Mouse (Mus musculus): ENCODE results near the gene Unk. TPM values are rescaled to one million over a fixed set of nuclear protein-coding genes. Genes with fewer than 3 reads are reported as not detected.

Unk gene
- polyA plus RNA-seq, 1 experiment = 33.9 TPM

DNA sequence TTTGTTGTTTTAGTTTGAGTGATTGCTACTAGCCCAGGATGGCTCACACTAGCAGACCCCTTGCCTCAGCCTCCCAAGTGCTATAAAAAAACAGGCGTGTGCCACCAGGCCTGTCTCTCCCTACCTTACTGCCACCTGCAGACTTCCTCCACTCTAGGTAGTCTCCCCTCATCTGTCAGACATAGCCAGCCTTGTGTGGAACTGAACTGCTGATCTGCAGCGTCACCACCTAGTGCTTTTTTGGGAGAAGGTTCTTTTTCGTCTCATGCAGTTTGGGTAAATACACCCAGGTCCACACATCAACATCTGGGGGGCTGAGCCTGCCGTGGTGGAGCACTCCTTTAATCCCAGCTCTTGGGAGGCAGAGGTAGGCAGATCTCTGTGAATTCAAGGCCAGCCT, 33.1 kb upstream of the Unk start:
- H3K27ac ChIP-seq (ENCODE audit: insufficient read depth, low read length) = no peak overlapping the region
- no peak overlapping the region for H3K9ac ChIP-seq (ENCODE audit: low read depth, poor library complexity, severe bottlenecking)
- H3K4me1 ChIP-seq (ENCODE audit: control insufficient read depth, insufficient read depth, low read length) = no peaks in the 10 kb centered on the region
- no peaks in the 10 kb centered on the region for H3K27me3 ChIP-seq (ENCODE audit: control insufficient read depth, insufficient read depth, low read length, poor library complexity, severe bottlenecking)
- H3K36me3 ChIP-seq (ENCODE audit: control insufficient read depth, insufficient read depth, low read length, poor library complexity, severe bottlenecking) = no peaks in the 10 kb centered on the region
- TF ChIP-seq CTCF (IDR thresholded peaks at IDR 0.05; ENCODE audit: low read depth, low read length) (no peak), EP300 (IDR thresholded peaks at IDR 0.05; ENCODE audit: insufficient read depth, low read depth, low read length) (no peak), POLR2A (IDR thresholded peaks at IDR 0.05; ENCODE audit: insufficient read depth, low read length) (no peak)
- H3K9me3 ChIP-seq (replicated peaks; ENCODE audit: control insufficient read depth, insufficient read depth, low read length, poor library complexity, severe bottlenecking) = no peaks in the 10 kb centered on the region
- H3K4me3 ChIP-seq (ENCODE audit: low read depth, low read length) = no peak overlapping the region

DNA sequence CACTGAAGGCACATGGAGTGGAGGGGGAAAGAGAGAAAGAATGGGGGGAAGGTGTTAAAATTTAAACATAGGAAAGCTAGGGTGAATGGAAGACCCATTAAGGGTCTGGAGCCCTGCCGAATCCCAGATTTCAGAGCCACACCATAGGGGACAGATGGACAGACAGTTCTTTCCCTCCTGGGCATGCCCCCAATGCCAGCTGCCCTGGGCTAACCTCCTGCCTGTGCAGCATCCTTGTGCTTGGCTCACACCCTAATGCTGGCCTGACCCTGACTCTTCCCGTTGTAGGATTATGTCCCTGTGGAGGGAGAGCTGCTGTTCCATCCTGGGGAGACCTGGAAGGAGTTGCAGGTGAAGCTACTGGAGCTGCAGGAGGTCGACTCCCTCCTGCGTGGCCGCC, 32.5 kb upstream of the Unk start:
- H3K27ac ChIP-seq (ENCODE audit: insufficient read depth, low read length) = no peak overlapping the region
- no peak overlapping the region for H3K9ac ChIP-seq (ENCODE audit: low read depth, poor library complexity, severe bottlenecking)
- H3K4me3 ChIP-seq (ENCODE audit: low read depth, low read length) = no peak overlapping the region
- TF ChIP-seq POLR2A (IDR thresholded peaks at IDR 0.05; ENCODE audit: insufficient read depth, low read length) (no peak), EP300 (IDR thresholded peaks at IDR 0.05; ENCODE audit: insufficient read depth, low read depth, low read length) (no peak), CTCF (IDR thresholded peaks at IDR 0.05; ENCODE audit: low read depth, low read length) (no peak)
- no peaks in the 10 kb centered on the region for H3K4me1 ChIP-seq (ENCODE audit: control insufficient read depth, insufficient read depth, low read length)
- H3K36me3 ChIP-seq (ENCODE audit: control insufficient read depth, insufficient read depth, low read length, poor library complexity, severe bottlenecking) = no peaks in the 10 kb centered on the region
- H3K27me3 ChIP-seq (ENCODE audit: control insufficient read depth, insufficient read depth, low read length, poor library complexity, severe bottlenecking) = no peaks in the 10 kb centered on the region
- H3K9me3 ChIP-seq (replicated peaks; ENCODE audit: control insufficient read depth, insufficient read depth, low read length, poor library complexity, severe bottlenecking) = no peaks in the 10 kb centered on the region

DNA sequence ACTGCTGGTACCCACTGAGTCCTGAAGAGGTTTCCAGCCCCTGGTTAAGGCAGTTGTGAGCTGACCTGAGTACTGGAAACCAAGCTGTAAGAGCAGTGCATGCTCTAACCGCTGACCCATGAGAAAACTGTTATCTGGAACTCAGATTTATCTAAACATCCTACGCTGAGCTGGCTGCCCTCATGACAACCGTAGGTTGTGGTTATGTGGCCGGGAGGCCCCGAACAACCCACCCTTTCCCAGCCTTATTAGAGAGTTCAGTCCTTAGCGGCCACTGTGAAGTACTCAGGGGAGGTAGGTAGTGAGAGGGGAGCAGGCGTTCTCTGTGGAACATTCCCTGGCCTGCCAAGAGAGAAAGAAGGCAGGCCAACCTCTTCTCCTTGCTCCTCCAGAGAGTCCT, 31.1 kb upstream of the Unk start:
- H3K9ac ChIP-seq (ENCODE audit: low read depth, poor library complexity, severe bottlenecking) = no peak overlapping the region
- H3K36me3 ChIP-seq (ENCODE audit: control insufficient read depth, insufficient read depth, low read length, poor library complexity, severe bottlenecking) = no peaks in the 10 kb centered on the region
- no peak for TF ChIP-seq POLR2A (IDR thresholded peaks at IDR 0.05; ENCODE audit: insufficient read depth, low read length)
- TF ChIP-seq CTCF (IDR thresholded peaks at IDR 0.05; ENCODE audit: low read depth, low read length) = no peak
- no peak for TF ChIP-seq EP300 (IDR thresholded peaks at IDR 0.05; ENCODE audit: insufficient read depth, low read depth, low read length)
- no peak overlapping the region for H3K4me3 ChIP-seq (ENCODE audit: low read depth, low read length)
- H3K9me3 ChIP-seq (replicated peaks; ENCODE audit: control insufficient read depth, insufficient read depth, low read length, poor library complexity, severe bottlenecking) = no peaks in the 10 kb centered on the region
- H3K4me1 ChIP-seq (ENCODE audit: control insufficient read depth, insufficient read depth, low read length) = no peaks in the 10 kb centered on the region
- no peak overlapping the region for H3K27ac ChIP-seq (ENCODE audit: insufficient read depth, low read length)
- no peaks in the 10 kb centered on the region for H3K27me3 ChIP-seq (ENCODE audit: control insufficient read depth, insufficient read depth, low read length, poor library complexity, severe bottlenecking)

DNA sequence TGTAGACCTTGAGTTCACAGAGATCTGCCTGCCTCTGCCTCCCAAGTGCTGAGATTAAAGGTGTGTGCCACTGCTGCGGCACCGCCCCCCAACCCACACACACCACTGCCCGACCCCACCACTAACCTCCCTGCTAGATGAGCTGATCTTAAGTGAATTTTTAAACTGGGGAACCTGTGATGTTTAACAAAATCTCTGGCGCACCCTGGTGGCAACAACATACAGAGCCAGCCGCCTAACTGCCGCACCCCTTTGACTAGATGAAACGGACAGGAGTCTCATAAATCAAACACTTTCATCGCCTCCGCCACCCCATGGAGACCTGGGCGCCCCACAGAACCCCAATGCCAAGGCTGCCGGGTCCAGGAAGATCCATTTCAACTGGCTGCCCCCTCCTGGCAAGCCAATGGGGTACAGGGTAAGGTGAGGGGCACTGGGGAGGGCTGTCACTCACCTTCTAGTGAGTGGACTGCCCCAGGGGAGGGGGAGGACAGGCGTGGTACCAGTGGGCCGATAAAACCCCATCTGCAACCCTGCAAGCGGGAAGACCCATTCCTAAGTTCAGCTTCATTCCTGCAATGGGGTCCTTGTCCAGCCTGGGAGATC, 30.5 kb upstream of the Unk start:
- H3K9ac ChIP-seq (ENCODE audit: low read depth, poor library complexity, severe bottlenecking) = no peak overlapping the region
- no peaks in the 10 kb centered on the region for H3K36me3 ChIP-seq (ENCODE audit: control insufficient read depth, insufficient read depth, low read length, poor library complexity, severe bottlenecking)
- peak; percentile 65 for TF ChIP-seq CTCF (IDR thresholded peaks at IDR 0.05; ENCODE audit: low read depth, low read length)
- TF ChIP-seq EP300 (IDR thresholded peaks at IDR 0.05; ENCODE audit: insufficient read depth, low read depth, low read length) = no peak
- H3K27me3 ChIP-seq (ENCODE audit: control insufficient read depth, insufficient read depth, low read length, poor library complexity, severe bottlenecking) = no peaks in the 10 kb centered on the region
- H3K9me3 ChIP-seq (replicated peaks; ENCODE audit: control insufficient read depth, insufficient read depth, low read length, poor library complexity, severe bottlenecking) = no peaks in the 10 kb centered on the region
- H3K4me1 ChIP-seq (ENCODE audit: control insufficient read depth, insufficient read depth, low read length) = no peaks in the 10 kb centered on the region
- no peak overlapping the region for H3K4me3 ChIP-seq (ENCODE audit: low read depth, low read length)
- no peak overlapping the region for H3K27ac ChIP-seq (ENCODE audit: insufficient read depth, low read length)

GRCm38 (mm10) chr11:116000607-116001006, 29.5 kb upstream of the Unk start:
- no peak overlapping the region for H3K4me3 ChIP-seq (ENCODE audit: low read depth, low read length)
- peaks cover 3% of the 10 kb centered on the region for H3K4me1 ChIP-seq (ENCODE audit: control insufficient read depth, insufficient read depth, low read length)
- no peak overlapping the region for H3K9ac ChIP-seq (ENCODE audit: low read depth, poor library complexity, severe bottlenecking)
- no peak overlapping the region for H3K27ac ChIP-seq (ENCODE audit: insufficient read depth, low read length)
- no peaks in the 10 kb centered on the region for H3K36me3 ChIP-seq (ENCODE audit: control insufficient read depth, insufficient read depth, low read length, poor library complexity, severe bottlenecking)
- no peaks in the 10 kb centered on the region for H3K27me3 ChIP-seq (ENCODE audit: control insufficient read depth, insufficient read depth, low read length, poor library complexity, severe bottlenecking)
- no peaks in the 10 kb centered on the region for H3K9me3 ChIP-seq (replicated peaks; ENCODE audit: control insufficient read depth, insufficient read depth, low read length, poor library complexity, severe bottlenecking)
- TF ChIP-seq EP300 (IDR thresholded peaks at IDR 0.05; ENCODE audit: insufficient read depth, low read depth, low read length) (peak; percentile 67; the same call in 1 of the 2 replicates), POLR2A (IDR thresholded peaks at IDR 0.05; ENCODE audit: insufficient read depth, low read length) (no peak)

GRCm38 (mm10) chr11:116001725-116002124, 28.4 kb upstream of the Unk start:
- Histone ChIP-seq H3K9me3 (replicated peaks; ENCODE audit: control insufficient read depth, insufficient read depth, low read length, poor library complexity, severe bottlenecking) (no peaks in the 10 kb centered on the region), H3K9ac (ENCODE audit: low read depth, poor library complexity, severe bottlenecking) (no peak overlapping the region), H3K4me1 (ENCODE audit: control insufficient read depth, insufficient read depth, low read length) (peaks cover 7% of the 10 kb centered on the region), H3K27me3 (ENCODE audit: control insufficient read depth, insufficient read depth, low read length, poor library complexity, severe bottlenecking) (no peaks in the 10 kb centered on the region), H3K4me3 (ENCODE audit: low read depth, low read length) (no peak overlapping the region), H3K36me3 (ENCODE audit: control insufficient read depth, insufficient read depth, low read length, poor library complexity, severe bottlenecking) (no peaks in the 10 kb centered on the region), H3K27ac (ENCODE audit: insufficient read depth, low read length) (no peak overlapping the region)
- TF ChIP-seq EP300 (IDR thresholded peaks at IDR 0.05; ENCODE audit: insufficient read depth, low read depth, low read length) = no peak
- TF ChIP-seq CTCF (IDR thresholded peaks at IDR 0.05; ENCODE audit: low read depth, low read length) = no peak
- no peak for TF ChIP-seq POLR2A (IDR thresholded peaks at IDR 0.05; ENCODE audit: insufficient read depth, low read length)
